Mouse (Mus musculus): ENCODE measurements around the gene Cd300e. TPM values are rescaled to one million over a fixed set of nuclear protein-coding genes. Genes with fewer than 3 reads are reported as not detected.

Cd300e gene
- polyA plus RNA-seq, 1 experiment from 2014 or later, result 0.42 TPM

- ATAC-seq, result no peak
- Histone ChIP-seq H3K9me3 (ENCODE audit: control insufficient read depth, low read length) (no peaks in the 10 kb centered on the region), H3K4me3 (ENCODE audit: low read length) (no peak overlapping the region), H3K27ac (ENCODE audit: low read length) (no peak overlapping the region), H3K9ac (ENCODE audit: low read depth, low read length) (no peak overlapping the region), H3K27me3 (replicated peaks; ENCODE audit: control insufficient read depth, insufficient read depth, low read length) (no peaks in the 10 kb centered on the region), H3K36me3 (ENCODE audit: control insufficient read depth, insufficient read depth, low read length) (no peaks in the 10 kb centered on the region), H3K4me2 (ENCODE audit: low read depth, low read length) (no peak overlapping the region), H3K4me1 (ENCODE audit: control insufficient read depth, insufficient read depth, low read length) (no peaks in the 10 kb centered on the region; the same call in 1 of the 2 replicates)
- WGBS, result 43% methylated on average over 7 of the region's 7 CpGs
Measured at GRCm38 (mm10) chr11:115100741-115101140, 38.8 kb upstream of the Cd300e start.

GRCm38 (mm10) chr11:115100032-115100621 is 38.1 kb upstream of the Cd300e start:
- Histone ChIP-seq H3K4me3 (ENCODE audit: low read length) (no peak overlapping the region), H3K9ac (ENCODE audit: low read depth, low read length) (no peak overlapping the region), H3K27me3 (replicated peaks; ENCODE audit: control insufficient read depth, insufficient read depth, low read length) (no peaks in the 10 kb centered on the region), H3K36me3 (ENCODE audit: control insufficient read depth, insufficient read depth, low read length) (no peaks in the 10 kb centered on the region), H3K4me1 (ENCODE audit: control insufficient read depth, insufficient read depth, low read length) (no peaks in the 10 kb centered on the region; the same call in 1 of the 2 replicates), H3K9me3 (ENCODE audit: control insufficient read depth, low read length) (no peaks in the 10 kb centered on the region), H3K27ac (ENCODE audit: low read length) (no peak overlapping the region), H3K4me2 (ENCODE audit: low read depth, low read length) (no peak overlapping the region)
- WGBS, result 79% methylated on average over 5 of the region's 5 CpGs
- no peak for ATAC-seq

DNA sequence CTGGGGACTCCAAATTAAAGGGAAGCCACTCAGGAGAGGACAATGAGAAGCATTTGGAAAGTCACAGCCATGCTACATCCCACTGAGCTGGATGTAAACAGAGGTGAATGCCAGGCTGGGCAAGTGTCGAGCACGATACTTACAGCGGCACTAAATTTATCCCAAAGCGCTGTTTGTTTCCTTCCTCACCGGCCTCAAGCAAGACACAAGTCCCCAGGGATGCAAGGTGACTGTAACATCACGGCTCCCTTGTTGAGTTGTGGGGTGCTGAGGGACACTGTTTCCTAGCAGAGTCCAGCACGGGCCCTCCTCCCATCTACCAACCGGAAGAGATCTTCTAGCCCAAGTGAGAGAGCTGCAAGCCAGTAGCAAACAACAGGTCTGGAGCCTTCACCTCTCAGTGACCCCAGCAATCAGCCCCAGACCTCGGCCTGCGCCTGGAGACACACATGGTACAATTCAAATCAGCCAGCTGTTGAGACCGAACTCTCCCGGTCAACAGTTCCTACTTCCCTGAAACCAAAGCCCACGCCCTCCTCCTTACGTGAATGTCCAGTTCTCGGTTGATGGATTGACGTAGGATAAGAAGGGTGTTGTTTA is 37.4 kb upstream of the Cd300e start:
- no peak overlapping the region for H3K27ac ChIP-seq (ENCODE audit: low read length)

GRCm38 (mm10) chr11:115098203-115098932 is 36.4 kb upstream of the Cd300e start:
- H3K4me3 ChIP-seq (ENCODE audit: low read length), result no peak overlapping the region
- no peaks in the 10 kb centered on the region for H3K27me3 ChIP-seq (replicated peaks; ENCODE audit: control insufficient read depth, insufficient read depth, low read length)
- H3K27ac ChIP-seq (ENCODE audit: low read length), result no peak overlapping the region
- H3K36me3 ChIP-seq (ENCODE audit: control insufficient read depth, insufficient read depth, low read length), result no peaks in the 10 kb centered on the region
- WGBS, result 37% methylated on average over 10 of the region's 10 CpGs
- no peak overlapping the region for H3K9ac ChIP-seq (ENCODE audit: low read depth, low read length)
- H3K4me2 ChIP-seq (ENCODE audit: low read depth, low read length), result no peak overlapping the region
- H3K4me1 ChIP-seq (ENCODE audit: control insufficient read depth, insufficient read depth, low read length), result no peaks in the 10 kb centered on the region; the same call in 1 of the 2 replicates
- ATAC-seq, result peak; percentile 53; the same call in 1 of the 2 replicates
- no peaks in the 10 kb centered on the region for H3K9me3 ChIP-seq (ENCODE audit: control insufficient read depth, low read length)

More for the DNA sequence above, 37.4 kb upstream of the Cd300e start:
- Histone ChIP-seq H3K4me1 (ENCODE audit: control insufficient read depth, insufficient read depth, low read length) (no peaks in the 10 kb centered on the region; the same call in 1 of the 2 replicates), H3K27me3 (replicated peaks; ENCODE audit: control insufficient read depth, insufficient read depth, low read length) (no peaks in the 10 kb centered on the region), H3K9ac (ENCODE audit: low read depth, low read length) (no peak overlapping the region), H3K4me3 (ENCODE audit: low read length) (no peak overlapping the region), H3K36me3 (ENCODE audit: control insufficient read depth, insufficient read depth, low read length) (no peaks in the 10 kb centered on the region), H3K4me2 (ENCODE audit: low read depth, low read length) (no peak overlapping the region), H3K9me3 (ENCODE audit: control insufficient read depth, low read length) (no peaks in the 10 kb centered on the region)
- 29% methylated on average over 16 of the region's 16 CpGs for WGBS
- no peak; the same call in 1 of the 2 replicates for ATAC-seq

DNA sequence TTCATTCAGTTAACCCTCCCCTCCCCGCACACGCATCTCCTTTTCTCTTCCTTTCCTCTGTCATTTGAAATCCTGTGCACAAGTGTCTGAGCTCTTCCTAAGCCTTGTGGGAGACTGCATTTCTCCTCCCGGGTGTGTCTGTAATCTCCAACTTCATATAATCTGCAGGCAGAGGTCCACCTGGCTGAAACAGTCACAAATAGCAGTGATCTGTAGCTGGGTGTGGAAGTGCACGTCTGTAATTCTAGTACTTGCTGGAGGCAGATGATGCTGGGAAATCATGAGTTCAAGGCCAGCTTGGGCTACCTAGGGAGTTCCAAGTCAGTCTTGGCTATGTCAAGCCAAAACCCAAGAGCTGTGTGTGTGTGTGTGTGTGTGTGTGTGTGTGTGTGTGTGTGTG is 30.2 kb upstream of the Cd300e start:
- Histone ChIP-seq H3K4me3 (ENCODE audit: low read length) (no peak overlapping the region), H3K4me1 (ENCODE audit: control insufficient read depth, insufficient read depth, low read length) (0 out of 2 replicates have a peak, but pooled peaks cover 4% of the 10 kb centered on the region), H3K9me3 (ENCODE audit: control insufficient read depth, low read length) (no peaks in the 10 kb centered on the region), H3K9ac (ENCODE audit: low read depth, low read length) (no peak overlapping the region), H3K4me2 (ENCODE audit: low read depth, low read length) (no peak overlapping the region), H3K27me3 (replicated peaks; ENCODE audit: control insufficient read depth, insufficient read depth, low read length) (peaks cover 9% of the 10 kb centered on the region; the same call in 1 of the 2 replicates), H3K36me3 (ENCODE audit: control insufficient read depth, insufficient read depth, low read length) (no peaks in the 10 kb centered on the region), H3K27ac (ENCODE audit: low read length) (no peak overlapping the region)
- 12% methylated on average over 4 of the region's 4 CpGs for WGBS
- ATAC-seq, result no peak

- peaks cover 9% of the 10 kb centered on the region; the same call in 1 of the 2 replicates for H3K27me3 ChIP-seq (replicated peaks; ENCODE audit: control insufficient read depth, insufficient read depth, low read length)
- H3K9ac ChIP-seq (ENCODE audit: low read depth, low read length), result peak within 1 kb of the TSS; percentile 21; the same call in 1 of the 2 replicates
- H3K36me3 ChIP-seq (ENCODE audit: control insufficient read depth, insufficient read depth, low read length), result no peaks in the 10 kb centered on the region
- peak; percentile 48; the same call in 1 of the 2 replicates for ATAC-seq
- H3K4me2 ChIP-seq (ENCODE audit: low read depth, low read length), result 0 out of 2 replicates have a peak within 1 kb of the TSS, but pooled peaks have one; percentile 10
- WGBS, result 2% methylated on average over 36 of the region's 36 CpGs
- no peak within 1 kb of the TSS for H3K27ac ChIP-seq (ENCODE audit: low read length)
- H3K9me3 ChIP-seq (ENCODE audit: control insufficient read depth, low read length), result no peaks in the 10 kb centered on the region
- 0 out of 2 replicates have a peak, but pooled peaks cover 4% of the 10 kb centered on the region for H3K4me1 ChIP-seq (ENCODE audit: control insufficient read depth, insufficient read depth, low read length)
- 0 out of 2 replicates have a peak within 1 kb of the TSS, but pooled peaks have one; percentile 7 for H3K4me3 ChIP-seq (ENCODE audit: low read length)
Measured at GRCm38 (mm10) chr11:115091362-115091901, 29.5 kb upstream of the Cd300e start, which contains the start of gene Rab37. TSS of gene Rab37 (plus strand) at chr11:115091431.

DNA sequence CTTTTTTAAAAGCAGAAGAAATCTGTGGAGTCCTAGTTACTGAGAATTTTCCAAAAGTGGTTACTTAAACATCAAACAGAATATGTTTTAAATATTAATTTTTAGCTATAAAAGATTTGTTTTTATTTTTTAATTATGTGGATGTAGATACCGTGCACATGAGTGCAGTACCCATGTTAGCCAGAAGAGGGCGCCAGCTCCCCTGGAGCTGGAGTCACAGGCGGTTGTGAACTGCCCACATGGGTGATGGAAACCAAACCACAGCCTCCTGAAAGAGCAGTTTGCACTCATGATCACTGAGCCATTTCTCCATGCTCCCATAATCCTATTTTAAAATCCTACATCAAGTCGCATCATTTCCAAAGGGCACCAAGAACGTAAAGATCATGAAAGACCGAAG is 27.9 kb upstream of the Cd300e start:
- no peaks in the 10 kb centered on the region for H3K36me3 ChIP-seq (ENCODE audit: control insufficient read depth, insufficient read depth, low read length)
- 0 out of 2 replicates have a peak, but pooled peaks cover 4% of the 10 kb centered on the region for H3K4me1 ChIP-seq (ENCODE audit: control insufficient read depth, insufficient read depth, low read length)
- H3K9ac ChIP-seq (ENCODE audit: low read depth, low read length), result no peak overlapping the region
- no peak overlapping the region for H3K27ac ChIP-seq (ENCODE audit: low read length)
- peaks cover 9% of the 10 kb centered on the region; the same call in 1 of the 2 replicates for H3K27me3 ChIP-seq (replicated peaks; ENCODE audit: control insufficient read depth, insufficient read depth, low read length)
- no peak overlapping the region for H3K4me3 ChIP-seq (ENCODE audit: low read length)
- H3K4me2 ChIP-seq (ENCODE audit: low read depth, low read length), result no peak overlapping the region
- no peaks in the 10 kb centered on the region for H3K9me3 ChIP-seq (ENCODE audit: control insufficient read depth, low read length)
- ATAC-seq, result no peak
- 66% methylated on average over 6 of the region's 6 CpGs for WGBS

- H3K9me3 ChIP-seq (ENCODE audit: control insufficient read depth, low read length), result no peaks in the 10 kb centered on the region
- H3K36me3 ChIP-seq (ENCODE audit: control insufficient read depth, insufficient read depth, low read length), result no peaks in the 10 kb centered on the region
- no peak overlapping the region for H3K4me2 ChIP-seq (ENCODE audit: low read depth, low read length)
- 0 out of 2 replicates have a peak, but pooled peaks cover under 1% of the 10 kb centered on the region for H3K4me1 ChIP-seq (ENCODE audit: control insufficient read depth, insufficient read depth, low read length)
- H3K27ac ChIP-seq (ENCODE audit: low read length), result no peak overlapping the region
- peaks cover under 1% of the 10 kb centered on the region; the same call in 1 of the 2 replicates for H3K27me3 ChIP-seq (replicated peaks; ENCODE audit: control insufficient read depth, insufficient read depth, low read length)
- WGBS, result 51% methylated on average over 7 of the region's 7 CpGs
- H3K4me3 ChIP-seq (ENCODE audit: low read length), result no peak overlapping the region
- H3K9ac ChIP-seq (ENCODE audit: low read depth, low read length), result no peak overlapping the region
- no peak for ATAC-seq
Measured at GRCm38 (mm10) chr11:115086213-115086612, 24.2 kb upstream of the Cd300e start.

GRCm38 (mm10) chr11:115085064-115085463 is 23.1 kb upstream of the Cd300e start:
- Histone ChIP-seq H3K27ac (ENCODE audit: low read length) (no peak overlapping the region; the same call in 1 of the 2 replicates), H3K4me2 (ENCODE audit: low read depth, low read length) (no peak overlapping the region), H3K4me1 (ENCODE audit: control insufficient read depth, insufficient read depth, low read length) (no peaks in the 10 kb centered on the region), H3K9ac (ENCODE audit: low read depth, low read length) (0 out of 2 replicates have a peak overlapping the region, but pooled peaks have one; percentile 4), H3K9me3 (ENCODE audit: control insufficient read depth, low read length) (no peaks in the 10 kb centered on the region), H3K36me3 (ENCODE audit: control insufficient read depth, insufficient read depth, low read length) (no peaks in the 10 kb centered on the region), H3K4me3 (ENCODE audit: low read length) (no peak overlapping the region), H3K27me3 (replicated peaks; ENCODE audit: control insufficient read depth, insufficient read depth, low read length) (no peaks in the 10 kb centered on the region; the same call in 1 of the 2 replicates)
- 52% methylated on average over 8 of the region's 8 CpGs for WGBS
- ATAC-seq, result peak; percentile 41

Data from intestine, embryonic 16.5 days (tissue).